Mouse (Mus musculus) ES-E14 (cell line): ENCODE data around the gene Fbxl18. TPM values are rescaled to one million over a fixed set of nuclear protein-coding genes. Genes with fewer than 3 reads are reported as not detected.
A peak's percentile ranks its signal among the peaks of the same experiment; 100 is the strongest.

Experiments used
- DNase-seq: peaks from one replicate; pipeline ENCODE4 v3.0.0-alpha.2; 2013; ENCODE audit warnings: low read depth, low spot score
- H3K27ac ChIP-seq: 2 replicates; pipeline ENCODE4 v1.5.1; 2012; ENCODE audit warnings: low read depth, mild to moderate bottlenecking, low read length, moderate library complexity, mixed read lengths; ENCODE audit not compliant: poor library complexity, insufficient read depth, severe bottlenecking
- H3K36me3 ChIP-seq: 2 replicates; pipeline ENCODE4 v1.6.1; 2012; ENCODE audit warnings: mild to moderate bottlenecking, low read length, moderate library complexity, mixed read lengths; ENCODE audit not compliant: control insufficient read depth, poor library complexity, insufficient read depth, severe bottlenecking
- H3K4me1 ChIP-seq, 2 experiments: fragments of 150-350 bp in 1 of 2; sonication (generic) in 1 of 2; 2 replicates each; pipeline ENCODE4 v1.6.1; 2012; ENCODE audit warnings: low read length in 2 of 2, mild to moderate bottlenecking in 1 of 2, mixed read lengths in 1 of 2; ENCODE audit not compliant: control insufficient read depth in 2 of 2, insufficient read depth in 2 of 2, poor library complexity in 1 of 2
- H3K4me3 ChIP-seq, 2 experiments: fragments of 150-350 bp in 1 of 2; sonication (generic) in 1 of 2; 2 replicates each; pipeline ENCODE4 v1.5.1; 2012; ENCODE audit warnings: low read length in 2 of 2, low read depth in 1 of 2, mild to moderate bottlenecking in 1 of 2, mixed read lengths in 1 of 2; ENCODE audit not compliant: insufficient read depth in 1 of 2, poor library complexity in 1 of 2, severe bottlenecking in 1 of 2
- H3K9ac ChIP-seq: 2 replicates; pipeline ENCODE4 v1.6.1; 2012; ENCODE audit warnings: low read depth, mild to moderate bottlenecking, low read length, mixed read lengths; ENCODE audit not compliant: poor library complexity, insufficient read depth, severe bottlenecking
- H3K9me3 ChIP-seq: fragments of 150-350 bp; sonication (generic); 2 replicates; pipeline ENCODE4 v1.6.1; 2012; ENCODE audit warnings: low read depth, mild to moderate bottlenecking, low read length; ENCODE audit not compliant: control insufficient read depth, insufficient read depth
- CHD2 ChIP-seq: IDR thresholded peaks from 2 replicates; pipeline ENCODE4 v1.6.1; 2014; ENCODE audit warnings: mild to moderate bottlenecking, low read depth, low read length, inconsistent platforms
- HCFC1 ChIP-seq: IDR thresholded peaks from 2 replicates; pipeline ENCODE4 v1.6.1; 2012; ENCODE audit warnings: low read length, inconsistent platforms, borderline replicate concordance; ENCODE audit not compliant: insufficient read depth
- MAFK ChIP-seq: IDR thresholded peaks from 2 replicates; pipeline ENCODE4 v1.6.1; 2014; ENCODE audit warnings: mild to moderate bottlenecking, low read depth, low read length, inconsistent platforms; ENCODE audit not compliant: insufficient read depth
- ZC3H11A ChIP-seq: IDR thresholded peaks from 2 replicates; pipeline ENCODE4 v1.6.1; 2012; ENCODE audit warnings: low read depth, mild to moderate bottlenecking, inconsistent platforms, low read length, borderline replicate concordance
- ZNF384 ChIP-seq: IDR thresholded peaks from 2 replicates; pipeline ENCODE4 v1.6.1; 2012; ENCODE audit warnings: low read depth, low read length, inconsistent platforms
- in situ Hi-C, 2 experiments: fragments of 600-800 bp; cut with MboI; formaldehyde crosslinking; loops; one replicate each; pipeline ENCODE4 v1.15.1; 2025; ENCODE audit warnings: low sequenced_read_pairs in 2 of 2, inconsistent platforms in 1 of 2; ENCODE audit not compliant: unreplicated experiment in 2 of 2
- total RNA-seq: library from RNA; depleted of rRNA; stranded (reverse); fragments of 300-350 nt; gene quantifications from 2 replicates; pipeline ENCODE4 v1.2.3, GENCODE M21; 2012

Gene Fbxl18
- total RNA-seq, 1 experiment: 20.1 TPM

- no peak for TF ChIP-seq CHD2
- peak; percentile 94 for TF ChIP-seq ZC3H11A
- no peak for TF ChIP-seq HCFC1
- TF ChIP-seq MAFK: no peak
- peak; percentile 88 for TF ChIP-seq ZNF384
- no peak overlapping the region for H3K9ac ChIP-seq
- in situ Hi-C loops: no loop called here
- no peaks in the 10 kb centered on the region for H3K36me3 ChIP-seq
- no peak overlapping the region for H3K27ac ChIP-seq
- H3K4me3 ChIP-seq: no peak overlapping the region
- no peaks in the 10 kb centered on the region for H3K9me3 ChIP-seq
- peaks cover 0 to 17% of the 10 kb centered on the region in 2 experiments; a peak in 2 of 4 replicates for H3K4me1 ChIP-seq
- peak; percentile 89 for DNase-seq
Measured at GRCm38 (mm10) chr5:142854877-142855276, 40.3 kb downstream of the Fbxl18 start.

GRCm38 (mm10) chr5:142853585-142853984, 41.6 kb downstream of the Fbxl18 start:
- no peak for DNase-seq
- no peak for TF ChIP-seq ZNF384
- TF ChIP-seq MAFK: peak; percentile 69; the same call in 1 of the 2 replicates
- Histone ChIP-seq H3K27ac (no peak overlapping the region), H3K9me3 (no peaks in the 10 kb centered on the region), H3K9ac (no peak overlapping the region), H3K4me1 (peaks cover 0 to 17% of the 10 kb centered on the region in 2 experiments; a peak in 2 of 4 replicates), H3K36me3 (no peaks in the 10 kb centered on the region), H3K4me3 (no peak overlapping the region)
- in situ Hi-C loops: no loop called here

GRCm38 (mm10) chr5:142851681-142852049, 43.6 kb downstream of the Fbxl18 start:
- H3K4me1 ChIP-seq: peaks cover 0 to 15% of the 10 kb centered on the region in 2 experiments; a peak in 2 of 4 replicates
- in situ Hi-C loops: no loop called here
- H3K27ac ChIP-seq: no peak overlapping the region
- TF ChIP-seq ZNF384 (no peak), CHD2 (no peak), ZC3H11A (no peak), HCFC1 (no peak), MAFK (no peak)
- H3K4me3 ChIP-seq: no peak overlapping the region
- H3K9ac ChIP-seq: no peak overlapping the region
- H3K9me3 ChIP-seq: no peaks in the 10 kb centered on the region
- DNase-seq: no peak
- no peaks in the 10 kb centered on the region for H3K36me3 ChIP-seq

GRCm38 (mm10) chr5:142850916-142851680, 44.1 kb downstream of the Fbxl18 start:
- in situ Hi-C loops: no loop called here
- H3K36me3 ChIP-seq: no peaks in the 10 kb centered on the region
- DNase-seq: no peak
- H3K27ac ChIP-seq: no peak overlapping the region
- H3K4me1 ChIP-seq: peaks cover 0 to 15% of the 10 kb centered on the region in 2 experiments; a peak in 2 of 4 replicates
- TF ChIP-seq MAFK (no peak), ZC3H11A (no peak), HCFC1 (no peak), ZNF384 (no peak), CHD2 (no peak)
- no peak overlapping the region for H3K4me3 ChIP-seq
- no peaks in the 10 kb centered on the region for H3K9me3 ChIP-seq
- no peak overlapping the region for H3K9ac ChIP-seq

GRCm38 (mm10) chr5:142850476-142850875, 44.7 kb downstream of the Fbxl18 start:
- TF ChIP-seq HCFC1 (no peak), ZC3H11A (no peak), CHD2 (no peak), MAFK (no peak), ZNF384 (no peak)
- in situ Hi-C loops: no loop called here
- no peak for DNase-seq
- no peak overlapping the region for H3K9ac ChIP-seq
- peaks cover 0 to 15% of the 10 kb centered on the region in 2 experiments; a peak in 2 of 4 replicates for H3K4me1 ChIP-seq
- H3K36me3 ChIP-seq: no peaks in the 10 kb centered on the region
- H3K9me3 ChIP-seq: no peaks in the 10 kb centered on the region
- no peak overlapping the region for H3K4me3 ChIP-seq
- no peak overlapping the region for H3K27ac ChIP-seq
